Mouse (Mus musculus): ENCODE data around the gene Ano3.

- TF ChIP-seq CTCF (IDR thresholded peaks at IDR 0.05; ENCODE audit: control insufficient read depth, insufficient read depth, insufficient replicate concordance, low read depth, low read length) (no peak), POLR2A (IDR thresholded peaks at IDR 0.05; ENCODE audit: control insufficient read depth, low read depth, low read length) (no peak)
These were observed 5.6 kb downstream of the Ano3 start for GRCm38 (mm10) chr2:110945171-110945570.

All from testis, adult 2 months (tissue).